Mouse (Mus musculus) cerebellum, postnatal 10 days (tissue): ENCODE data around the gene S100a16.

Experiments
- DNase-seq, 2 experiments: peaks; one replicate each; pipeline ENCODE4 v3.0.0; 2021; ENCODE audit warnings: mixed read lengths in 2 of 2

The S100a16 gene

GRCm38 (mm10) chr3:90525421-90525820 lies 11.6 kb upstream of the S100a16 start:
- peak; percentile 63 to 75 for DNase-seq

DNA sequence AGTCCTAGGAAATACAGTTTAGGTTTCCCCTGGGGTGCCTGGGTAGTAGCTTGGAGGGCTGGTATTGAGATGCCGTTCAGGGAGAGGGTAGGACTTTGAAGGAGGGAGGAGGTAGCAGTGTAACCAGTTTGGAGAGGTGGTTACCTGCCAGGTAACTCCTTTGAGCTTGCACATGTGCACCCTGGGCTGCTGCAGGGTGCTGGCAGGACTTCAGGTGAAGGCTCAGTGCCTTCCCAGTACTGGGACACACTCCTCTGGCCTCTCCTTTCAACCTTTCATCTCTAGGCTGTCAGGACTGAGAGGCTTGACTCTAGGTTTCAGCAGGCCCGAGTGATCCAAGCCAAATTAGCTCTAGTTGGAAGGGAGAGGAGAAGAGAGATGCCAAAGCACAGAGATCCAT lies 11.0 kb upstream of the S100a16 start:
- no peak for DNase-seq

- DNase-seq: no peak
These were observed 10.5 kb upstream of the S100a16 start, which contains the start of gene S100a14 for GRCm38 (mm10) chr3:90526580-90526979. TSS of gene S100a14 (plus strand) at chr3:90526856.

DNA sequence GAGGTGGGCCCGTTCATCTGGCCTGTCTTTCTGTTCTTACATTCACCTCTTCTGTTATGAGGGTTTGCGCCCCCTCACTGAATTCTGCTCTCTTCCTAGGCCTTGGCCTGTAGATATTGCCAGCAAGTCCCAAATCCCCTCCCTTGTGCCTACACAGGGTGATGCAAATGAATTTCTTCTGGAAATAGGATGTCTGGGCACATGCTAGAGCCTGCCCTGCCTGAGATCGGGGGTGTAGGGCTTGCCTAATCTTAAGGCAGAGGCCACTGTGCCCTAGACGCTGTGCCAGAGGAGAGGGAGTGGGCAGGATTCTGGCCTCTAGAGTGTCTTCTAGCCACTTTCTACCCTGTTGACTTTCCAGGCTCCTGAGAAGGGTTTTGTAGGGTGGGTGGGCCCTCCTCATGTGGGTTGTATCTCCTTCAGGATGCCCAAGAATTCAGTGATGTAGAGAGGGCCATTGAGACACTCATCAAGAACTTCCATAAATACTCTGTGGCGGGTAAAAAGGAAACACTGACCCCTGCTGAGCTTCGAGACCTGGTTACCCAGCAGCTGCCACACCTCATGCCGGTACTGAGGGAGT lies 9.7 kb upstream of the S100a16 start:
- no peak for DNase-seq

DNA sequence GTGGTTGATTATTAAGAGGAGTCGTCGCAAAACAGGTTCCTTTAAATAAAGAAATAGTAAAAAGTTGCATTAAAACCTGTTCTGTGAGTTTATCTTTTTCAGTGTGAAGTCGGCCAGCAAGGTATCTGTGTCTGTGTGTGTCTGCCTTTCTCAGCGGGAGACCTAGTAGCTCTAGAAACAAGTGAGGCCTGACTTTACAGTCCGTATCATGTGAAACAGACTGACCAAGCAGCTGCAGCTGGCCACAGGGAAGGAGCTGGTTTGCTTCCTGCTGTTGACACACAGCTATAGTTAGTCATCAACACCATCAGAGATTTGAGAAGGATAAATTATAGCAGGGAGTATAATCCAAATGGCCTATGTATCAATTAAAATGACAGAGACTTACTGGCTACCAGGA lies 5.3 kb upstream of the S100a16 start:
- no peak for DNase-seq

DNA sequence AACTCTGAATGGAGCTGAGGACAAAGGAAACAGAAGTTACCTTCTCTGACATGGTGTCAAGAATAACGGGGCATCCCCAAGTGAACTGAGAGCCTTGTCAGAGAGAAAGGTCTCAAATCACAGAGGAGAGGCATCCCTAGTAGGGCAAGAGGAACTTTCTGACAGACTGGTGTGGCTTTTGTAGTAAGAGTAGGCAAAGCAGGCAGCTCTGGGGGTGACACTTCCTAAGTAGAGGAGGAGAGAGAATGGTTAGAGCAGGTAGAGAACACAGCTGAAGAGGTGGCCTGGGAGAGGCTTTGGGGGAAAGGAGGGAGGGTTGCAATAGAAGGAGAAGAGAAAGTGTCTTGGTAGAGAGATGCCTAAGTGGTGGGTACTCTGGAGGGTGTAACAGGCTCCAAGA lies 1.6 kb upstream of the S100a16 start:
- no peak for DNase-seq

DNA sequence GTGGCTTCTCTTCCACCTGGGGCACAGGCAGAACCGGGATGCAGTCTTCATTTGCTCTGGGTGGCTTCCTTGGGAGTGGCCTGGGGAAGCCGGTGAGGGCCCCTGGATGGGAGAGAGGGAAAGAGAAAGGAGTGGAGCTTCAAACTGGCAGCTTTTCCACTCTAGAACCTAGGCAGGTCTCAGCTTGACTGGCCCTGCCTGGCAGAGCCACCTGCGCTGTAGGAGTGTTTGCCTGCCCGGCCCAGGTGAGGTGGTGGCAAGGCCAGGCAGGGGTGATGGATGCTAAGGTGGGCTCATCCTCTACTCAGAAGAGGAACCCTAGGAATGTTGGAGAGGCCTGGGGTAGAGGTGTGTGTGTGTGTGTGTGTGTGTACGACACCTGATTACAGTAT lies 847 bp downstream of the S100a16 start:
- no peak for DNase-seq

- peak; percentile 29 to 35 for DNase-seq
These were observed 3.9 kb downstream of the S100a16 start for GRCm38 (mm10) chr3:90540904-90541303.

DNA sequence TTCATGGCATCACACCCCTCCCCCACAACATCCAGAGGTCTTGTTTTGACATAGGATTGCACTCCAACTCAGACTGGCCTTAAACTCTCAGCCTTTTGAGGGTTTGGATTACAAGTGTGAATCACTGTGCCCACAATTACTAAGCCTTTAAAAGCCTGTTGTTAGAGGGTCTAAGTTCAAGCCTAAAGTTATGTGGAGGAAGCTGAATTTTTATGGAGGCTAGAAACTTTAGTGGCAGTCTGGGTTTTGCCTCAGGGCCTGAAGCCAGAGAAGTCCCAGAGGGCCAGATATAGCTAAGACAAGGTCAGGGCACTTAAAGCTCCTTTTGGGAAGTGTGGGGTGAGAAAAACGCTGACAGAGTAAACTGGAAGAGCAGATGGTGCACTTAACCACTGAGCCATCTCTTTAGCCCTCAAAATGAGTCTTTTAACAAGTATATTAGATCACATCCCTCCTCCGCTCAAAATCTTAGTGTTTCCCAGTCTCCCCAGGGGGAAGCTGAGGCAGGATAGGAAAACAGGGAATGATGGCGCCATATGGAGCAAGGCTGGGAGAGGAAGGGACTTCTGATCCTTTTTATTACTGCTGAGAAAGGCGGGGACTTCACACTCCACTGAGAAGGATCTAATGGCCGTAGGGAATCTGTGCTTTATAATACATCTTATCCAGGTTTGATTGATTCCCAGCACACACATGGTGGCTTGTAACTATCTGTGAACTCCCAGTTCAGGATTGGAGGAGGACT lies 12.8 kb downstream of the S100a16 start:
- DNase-seq: no peak

- no peak for DNase-seq
These were observed 13.4 kb downstream of the S100a16 start for GRCm38 (mm10) chr3:90550421-90550790.

DNA sequence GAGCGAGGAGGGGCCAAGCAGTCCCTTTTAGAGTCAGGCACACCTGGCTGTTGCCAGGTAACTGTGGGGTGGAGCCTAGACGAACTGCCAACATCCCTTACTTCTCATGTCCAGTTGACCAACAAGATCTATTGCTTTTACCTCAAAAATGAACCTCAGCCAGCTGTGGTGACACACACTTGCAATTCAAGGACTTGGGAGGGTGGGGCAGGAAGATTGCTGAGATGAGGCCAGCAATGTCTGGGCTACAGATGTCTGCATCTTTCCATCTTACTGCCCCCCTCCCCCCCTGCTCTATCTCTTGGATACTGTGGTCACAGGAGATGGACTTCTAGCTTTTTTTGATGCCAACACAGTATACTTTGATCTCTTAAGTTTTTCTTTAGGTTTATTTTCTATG lies 15.2 kb downstream of the S100a16 start:
- no peak for DNase-seq

GRCm38 (mm10) chr3:90555954-90556353 lies 18.9 kb downstream of the S100a16 start:
- peak; percentile 16 to 45 for DNase-seq

DNA sequence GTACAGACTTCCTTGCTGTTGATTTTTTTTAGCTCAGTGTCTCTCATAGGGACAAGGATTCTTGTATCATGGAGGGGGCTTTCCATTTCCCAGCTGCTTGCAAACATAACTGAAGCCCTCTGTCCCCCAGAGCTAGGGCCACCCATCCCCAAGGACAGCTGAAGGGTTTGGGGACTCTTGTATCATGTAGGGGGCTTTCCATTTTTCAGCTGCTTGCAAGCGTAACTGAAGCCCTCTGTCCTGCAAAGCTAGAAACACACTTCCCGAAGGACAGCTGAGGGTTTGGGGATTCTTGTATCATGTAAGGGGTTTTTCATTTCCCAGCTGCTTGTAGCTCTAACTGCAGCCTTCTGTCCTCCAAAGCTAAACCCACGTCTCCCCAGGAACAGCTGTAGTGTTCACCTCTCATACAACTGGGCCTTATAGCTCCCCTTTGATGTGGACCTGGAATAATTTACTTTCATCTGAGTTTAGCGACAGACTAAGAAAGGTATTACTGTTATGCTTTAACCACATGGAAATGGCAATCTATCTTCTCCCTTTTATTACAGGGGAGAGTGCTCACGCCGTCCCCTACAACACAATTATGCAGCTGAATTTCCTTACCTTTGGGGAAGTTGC lies 23.1 kb downstream of the S100a16 start, which contains the start of gene S100a3:
Gene S100a3, plus strand, starts transcription at position 571 of the 621 bp plus-strand sequence.
- peak in 1 of 2 experiments; percentile 5 for DNase-seq

GRCm38 (mm10) chr3:90574691-90575090 lies 37.6 kb downstream of the S100a16 start:
- peak in 1 of 2 experiments; percentile 25 for DNase-seq

- no peak for DNase-seq
These were observed 38.3 kb downstream of the S100a16 start for GRCm38 (mm10) chr3:90575320-90575719.

DNA sequence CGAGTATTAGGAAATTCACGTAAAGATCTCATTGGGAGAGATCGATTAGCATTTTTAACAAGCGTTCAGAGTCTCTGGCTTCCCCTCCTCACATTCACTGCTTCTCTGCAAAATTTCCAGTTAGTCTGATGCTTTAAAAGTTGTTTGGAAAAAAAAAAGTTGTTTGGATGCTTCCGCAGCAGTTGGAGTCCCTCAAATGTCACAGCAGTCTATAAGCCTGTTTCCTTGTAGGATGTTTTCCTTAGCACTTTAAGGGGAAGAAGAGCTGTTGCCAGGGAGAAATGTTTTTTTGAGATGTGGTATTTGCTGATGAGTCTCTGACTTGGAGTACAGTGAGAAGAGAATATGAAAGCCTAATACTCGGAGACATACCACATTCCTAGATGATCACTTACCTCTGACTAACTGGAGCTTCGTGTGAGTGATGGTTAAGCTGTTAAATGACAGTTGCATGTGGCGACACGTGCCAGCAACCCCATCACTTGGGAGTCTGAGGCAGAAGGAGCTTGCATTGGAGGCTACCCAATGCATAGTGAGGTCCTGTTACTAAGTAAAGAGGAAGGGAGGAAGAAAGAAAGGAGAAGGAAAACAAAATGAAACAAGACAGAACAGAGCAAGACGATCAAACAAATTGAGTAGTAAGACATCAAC lies 39.4 kb downstream of the S100a16 start:
- no peak for DNase-seq

GRCm38 (mm10) chr3:90579433-90579832 lies 42.4 kb downstream of the S100a16 start:
- no peak for DNase-seq

- no peak for DNase-seq
These were observed 44.1 kb downstream of the S100a16 start for GRCm38 (mm10) chr3:90581141-90581540.

GRCm38 (mm10) chr3:90582156-90582555 lies 45.1 kb downstream of the S100a16 start:
- DNase-seq: peak in 1 of 2 experiments; percentile 13

DNA sequence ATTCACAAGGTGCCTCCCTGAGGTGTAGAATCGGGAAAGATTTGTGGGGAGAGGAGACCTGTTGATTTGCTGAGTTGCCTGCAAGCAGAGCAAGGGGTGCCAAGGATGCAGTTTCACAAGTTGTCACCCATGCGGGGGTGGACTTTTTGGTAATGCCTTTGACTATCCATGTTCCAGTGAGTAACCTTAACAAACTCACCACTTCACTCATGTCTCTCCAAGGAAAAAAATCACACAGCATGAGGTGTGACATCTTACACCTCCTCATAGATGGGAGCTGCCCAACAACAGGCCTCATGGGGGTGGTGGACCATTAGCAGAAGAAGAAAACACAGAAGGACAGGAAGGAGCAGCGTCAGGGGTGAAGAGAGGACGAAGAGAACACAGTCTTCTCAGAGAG lies 45.5 kb downstream of the S100a16 start:
- no peak for DNase-seq

DNA sequence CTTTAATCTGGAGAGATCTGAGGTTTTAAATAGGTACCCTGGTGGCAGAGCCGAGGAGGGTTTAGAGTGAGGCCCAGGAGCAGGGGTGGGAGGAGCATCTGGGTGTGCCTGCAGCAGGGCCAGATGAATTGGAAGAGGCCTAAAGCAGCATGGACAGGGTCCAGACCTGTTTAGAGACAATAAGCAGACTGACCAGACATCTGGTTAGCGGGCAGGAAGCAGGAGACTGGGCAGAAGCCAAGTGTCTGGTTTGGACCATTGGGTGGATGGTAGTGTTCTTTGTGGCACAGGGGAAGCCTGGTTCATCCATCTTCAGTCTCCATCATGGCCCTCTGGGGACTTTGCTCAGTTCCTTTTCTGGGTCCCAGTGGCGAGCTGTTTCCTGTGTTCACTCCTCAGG lies 46.8 kb downstream of the S100a16 start:
- peak; percentile 64 to 71 for DNase-seq

DNA sequence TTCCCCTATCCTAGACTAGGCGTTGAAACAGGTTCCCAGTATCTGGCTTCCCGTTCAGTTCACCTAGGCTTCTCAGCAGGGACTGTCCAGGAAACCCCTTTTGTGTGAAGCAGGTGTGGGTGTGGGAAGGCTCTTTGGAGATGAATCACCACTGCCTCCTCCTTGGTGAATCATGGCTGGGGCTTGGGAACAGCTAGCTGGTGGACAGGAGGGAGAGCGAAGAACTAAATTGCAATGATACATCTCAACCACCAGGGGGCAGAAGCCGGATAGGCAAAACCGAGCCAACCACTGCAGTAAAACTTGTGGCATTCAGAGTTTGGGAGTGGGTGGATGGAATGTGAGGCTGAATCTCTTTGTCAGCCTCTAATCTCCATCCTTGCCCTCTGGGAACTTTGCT lies 48.5 kb downstream of the S100a16 start:
- DNase-seq: peak; percentile 68 to 73

- no peak for DNase-seq
These were observed 49.1 kb downstream of the S100a16 start for GRCm38 (mm10) chr3:90586016-90586643.
